Mouse (Mus musculus): ENCODE data around the gene Vmn1r132. TPM values are rescaled to one million over a fixed set of nuclear protein-coding genes. Genes with fewer than 3 reads are reported as not detected.
"Not testable (repeated sequence)": the region's sequence is repeated elsewhere in the genome, so short reads cannot be mapped to it uniquely, and the experiment has no call there.

Vmn1r132 gene
- not detected in 2 replicates for polyA plus RNA-seq (2012; rRNA removed)

DNA sequence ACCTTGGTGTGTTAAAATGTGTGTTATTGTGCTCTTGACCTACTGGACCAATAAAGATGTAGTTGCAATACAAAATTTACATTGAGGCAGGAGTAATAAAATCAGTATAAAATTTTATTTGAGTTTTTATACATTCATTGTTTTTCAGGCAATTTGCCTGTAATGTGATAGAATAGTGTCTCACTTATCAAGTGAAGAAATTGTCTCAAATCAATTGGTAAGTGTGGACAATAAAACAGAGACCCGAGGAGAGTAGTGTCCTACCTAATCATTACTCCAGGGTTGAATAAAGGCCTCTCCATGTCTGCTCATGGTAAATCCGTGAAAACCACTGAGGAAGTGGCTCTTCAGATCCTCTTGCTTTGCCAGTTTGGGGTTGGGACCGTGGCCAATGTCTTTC, at the start of gene Vmn1r132:
Gene Vmn1r132, plus strand, starts transcription at position 301 of the 400 bp plus-strand sequence.
- DNase-seq; H3K4me1 ChIP-seq (replicated peaks; ENCODE audit: control insufficient read depth, insufficient read depth, low read length); H3K27me3 ChIP-seq (ENCODE audit: control insufficient read depth, insufficient read depth, low read length); H3K27ac ChIP-seq (ENCODE audit: control insufficient read depth, insufficient read depth, low read length); H3K36me3 ChIP-seq (ENCODE audit: control insufficient read depth, insufficient read depth, low read length); H3K4me3 ChIP-seq (ENCODE audit: control insufficient read depth, insufficient read depth, low read length): not testable (repeated sequence)
- no CpG with 5 or more reads among the region's 3 CpGs for WGBS

Other genes starting within 250 kb of the Vmn1r132 start
- gene Gm6882, start 181.3 kb upstream of the Vmn1r132 start, polyA plus RNA-seq (2012; rRNA removed), result not detected in 2 replicates
- gene Vmn1r130, start 102.3 kb upstream of the Vmn1r132 start, polyA plus RNA-seq (2012; rRNA removed), result not detected in 2 replicates
- gene Vmn1r131, start 68.0 kb upstream of the Vmn1r132 start, polyA plus RNA-seq (2012; rRNA removed), result not detected in 2 replicates
- gene Gm4175, start 147.4 kb downstream of the Vmn1r132 start, polyA plus RNA-seq (2012; rRNA removed), result not detected in 2 replicates
- gene Gm4177, start 182.6 kb downstream of the Vmn1r132 start, polyA plus RNA-seq (2012; rRNA removed), result not detected in 2 replicates
- not detected in 2 replicates for gene Vmn1r135, start 218.3 kb downstream of the Vmn1r132 start, polyA plus RNA-seq (2012; rRNA removed)
- gene Gm5725, start 230.2 kb downstream of the Vmn1r132 start, polyA plus RNA-seq (2012; rRNA removed), result not detected in 2 replicates